Mouse (Mus musculus): ENCODE data around the gene Csf2rb.

GRCm38 (mm10) chr15:78374204-78374603 is 48.7 kb downstream of the Csf2rb start:
- TF ChIP-seq CTCF (IDR thresholded peaks at IDR 0.05) (no peak), POLR2A (IDR thresholded peaks at IDR 0.05; ENCODE audit: insufficient read depth, low read depth, low read length) (no peak)
